Mouse (Mus musculus): Measurements from ENCODE around the gene Ptma. TPM values are rescaled to one million over a fixed set of nuclear protein-coding genes. Genes with fewer than 3 reads are reported as not detected.
"Not testable (repeated sequence)": the region's sequence is repeated elsewhere in the genome, so short reads cannot be mapped to it uniquely, and the experiment has no call there.

Ptma gene
- polyA plus RNA-seq, 1 experiment, result 1,950 TPM

DNA sequence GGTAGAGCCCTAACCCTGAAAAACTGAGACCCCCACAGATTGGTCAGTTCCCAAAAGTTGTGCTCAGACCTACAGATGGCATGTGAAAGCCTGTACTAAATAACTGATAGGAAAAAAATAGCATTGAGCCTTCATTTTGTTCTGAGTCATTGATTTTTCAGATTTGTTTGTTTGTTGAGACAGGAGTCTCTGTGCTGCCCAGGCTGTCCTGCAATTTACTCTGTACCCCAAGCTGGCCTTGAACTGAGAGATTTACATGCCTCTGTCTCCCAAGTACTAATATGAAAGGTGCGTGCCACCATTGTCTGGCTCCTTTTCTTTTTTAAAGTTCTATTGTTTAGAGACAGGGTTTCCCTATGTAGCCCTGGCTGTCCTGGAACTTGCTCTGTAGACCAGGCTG lies 41.2 kb upstream of the Ptma start:
- Histone ChIP-seq H3K27ac (ENCODE audit: insufficient read depth, low read depth, low read length) (no peak overlapping the region), H3K4me3 (ENCODE audit: insufficient read depth, low read depth, low read length) (no peak overlapping the region), H3K4me1 (ENCODE audit: control insufficient read depth, insufficient read depth, low read length) (0 out of 2 replicates have a peak, but pooled peaks cover 2% of the 10 kb centered on the region)
- WGBS, result 95% methylated on average over 1 of the region's 1 CpGs
- no peak for TF ChIP-seq CTCF (IDR thresholded peaks at IDR 0.05; ENCODE audit: insufficient read depth, low read depth, low read length)
- TF ChIP-seq POLR2A (IDR thresholded peaks at IDR 0.05; ENCODE audit: insufficient read depth, low read depth, low read length), result no peak

DNA sequence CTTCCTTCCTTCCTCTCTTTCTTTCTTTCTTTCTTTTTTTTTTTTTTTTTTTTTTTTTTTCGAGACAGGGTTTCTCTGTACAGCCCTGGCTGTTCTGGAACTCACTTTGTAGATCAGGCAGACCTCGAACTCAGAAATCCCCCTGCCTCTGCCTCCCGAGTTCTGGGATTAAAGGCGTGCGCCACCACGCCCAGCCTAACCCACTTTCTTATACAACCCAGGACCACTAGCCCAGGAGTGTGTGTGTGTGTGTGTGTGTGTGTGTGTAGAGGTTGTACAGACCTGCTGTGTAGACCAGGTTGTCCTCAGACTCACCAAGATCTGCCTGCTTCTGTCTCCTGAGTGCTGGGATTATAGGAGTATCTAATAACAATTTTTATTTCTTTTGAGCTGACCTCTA lies 40.7 kb upstream of the Ptma start:
- WGBS, result 98% methylated on average over 5 of the region's 6 CpGs

DNA sequence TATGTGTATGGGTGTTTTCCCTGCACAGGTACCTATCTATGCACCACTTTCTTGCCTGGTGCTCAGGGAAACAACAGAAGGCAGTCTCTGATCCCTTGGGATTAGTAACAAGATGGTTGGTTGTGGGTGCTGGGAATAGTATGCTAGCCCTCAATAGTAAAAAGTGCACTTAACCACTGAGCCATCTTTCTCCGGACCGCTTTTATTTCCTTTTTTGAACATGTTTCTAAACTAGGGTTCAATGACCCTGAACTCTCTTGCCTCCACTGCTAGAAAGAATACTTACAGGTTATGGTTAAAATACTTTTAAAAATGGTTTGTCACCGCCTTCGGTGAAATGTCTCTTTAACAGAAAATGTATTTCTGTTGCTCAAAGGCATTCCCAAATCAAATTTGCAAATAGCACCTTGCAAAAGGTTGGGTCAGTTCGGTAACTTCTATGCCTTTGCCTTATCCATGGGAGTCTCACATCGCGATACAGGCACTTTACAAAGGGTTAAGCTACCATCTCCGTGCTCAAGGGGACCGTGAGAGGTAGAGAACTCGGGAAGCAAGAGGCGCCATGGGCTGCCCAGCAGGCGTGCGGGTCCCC lies 39.7 kb upstream of the Ptma start:
- 7% methylated on average over 13 of the region's 13 CpGs for WGBS
- peaks cover 6% of the 10 kb centered on the region for H3K4me1 ChIP-seq (ENCODE audit: control insufficient read depth, insufficient read depth, low read length)
- H3K27ac ChIP-seq (ENCODE audit: insufficient read depth, low read depth, low read length), result peak overlapping the region; percentile 100
- H3K4me3 ChIP-seq (ENCODE audit: insufficient read depth, low read depth, low read length), result peak overlapping the region; percentile 89
- no peak for TF ChIP-seq CTCF (IDR thresholded peaks at IDR 0.05; ENCODE audit: insufficient read depth, low read depth, low read length)
- no peak for TF ChIP-seq POLR2A (IDR thresholded peaks at IDR 0.05; ENCODE audit: insufficient read depth, low read depth, low read length)

More for the DNA sequence above, 40.7 kb upstream of the Ptma start:
- H3K4me1 ChIP-seq (ENCODE audit: control insufficient read depth, insufficient read depth, low read length); H3K4me3 ChIP-seq (ENCODE audit: insufficient read depth, low read depth, low read length); H3K27ac ChIP-seq (ENCODE audit: insufficient read depth, low read depth, low read length): not testable (repeated sequence)

DNA sequence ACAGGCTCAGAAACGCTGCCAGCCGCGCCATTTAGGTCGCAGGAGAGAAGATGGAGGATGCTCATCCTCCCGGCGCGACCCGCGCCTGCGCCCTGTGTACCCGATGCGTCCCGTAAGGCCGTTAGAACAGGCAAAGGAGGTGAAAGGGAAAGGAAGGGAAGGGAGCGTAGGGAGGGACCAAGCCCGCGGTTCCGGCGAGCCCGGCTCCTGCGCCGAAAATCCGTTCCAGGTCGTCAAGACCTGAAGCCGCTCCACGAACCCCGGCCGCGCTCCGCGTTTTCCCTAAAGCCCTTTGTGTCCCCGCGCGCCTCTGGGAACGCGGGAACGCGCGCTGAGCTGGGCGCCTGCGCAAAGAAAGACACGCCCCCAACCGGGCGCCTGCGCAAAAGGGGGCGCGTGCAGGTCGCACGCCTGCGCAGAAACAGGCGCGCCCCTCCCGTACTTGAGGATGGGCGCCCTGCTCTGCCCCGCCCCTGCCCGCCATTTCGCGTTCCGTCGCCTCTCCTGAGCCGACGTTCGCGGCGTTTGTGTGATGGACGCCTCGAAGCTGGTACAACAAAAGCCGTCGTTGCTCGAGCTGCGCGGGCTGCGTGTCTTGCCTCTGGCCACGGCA lies 39.1 kb upstream of the Ptma start:
- no peak for TF ChIP-seq CTCF (IDR thresholded peaks at IDR 0.05; ENCODE audit: insufficient read depth, low read depth, low read length)
- peak; percentile 94 for TF ChIP-seq POLR2A (IDR thresholded peaks at IDR 0.05; ENCODE audit: insufficient read depth, low read depth, low read length)

DNA sequence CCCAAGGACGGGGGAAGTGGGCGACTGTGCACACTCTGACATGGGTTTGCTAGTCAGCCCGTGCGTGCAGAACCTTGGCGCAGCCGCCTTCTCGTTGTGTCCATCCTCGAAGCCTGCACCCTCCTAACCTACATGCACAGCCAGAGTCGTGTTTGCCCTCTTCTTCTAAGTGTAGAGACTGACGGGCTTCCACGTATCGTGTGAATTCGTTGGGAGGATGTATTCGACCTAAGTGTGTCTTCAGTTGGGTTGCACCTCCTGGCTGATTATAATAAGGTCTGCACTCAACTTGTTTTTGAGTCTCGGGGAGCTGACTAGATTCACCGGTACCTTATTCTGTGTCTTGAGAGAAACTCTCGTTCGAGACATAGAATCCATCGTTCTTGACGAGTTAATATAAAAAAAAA lies 38.6 kb upstream of the Ptma start:
- peak overlapping the region; percentile 98 for H3K27ac ChIP-seq (ENCODE audit: insufficient read depth, low read depth, low read length)
- 6% methylated on average over 20 of the region's 20 CpGs for WGBS
- peaks cover 11% of the 10 kb centered on the region for H3K4me1 ChIP-seq (ENCODE audit: control insufficient read depth, insufficient read depth, low read length)
- peak overlapping the region; percentile 72 for H3K4me3 ChIP-seq (ENCODE audit: insufficient read depth, low read depth, low read length)
- TF ChIP-seq CTCF (IDR thresholded peaks at IDR 0.05; ENCODE audit: insufficient read depth, low read depth, low read length), result no peak
- no peak for TF ChIP-seq POLR2A (IDR thresholded peaks at IDR 0.05; ENCODE audit: insufficient read depth, low read depth, low read length)

More for the DNA sequence above, 39.1 kb upstream of the Ptma start:
- H3K4me1 ChIP-seq (ENCODE audit: control insufficient read depth, insufficient read depth, low read length), result peaks cover 11% of the 10 kb centered on the region
- peak overlapping the region; percentile 100 for H3K27ac ChIP-seq (ENCODE audit: insufficient read depth, low read depth, low read length)
- peak overlapping the region; percentile 89 for H3K4me3 ChIP-seq (ENCODE audit: insufficient read depth, low read depth, low read length)
- WGBS, result under 1% methylated on average over 74 of the region's 74 CpGs

DNA sequence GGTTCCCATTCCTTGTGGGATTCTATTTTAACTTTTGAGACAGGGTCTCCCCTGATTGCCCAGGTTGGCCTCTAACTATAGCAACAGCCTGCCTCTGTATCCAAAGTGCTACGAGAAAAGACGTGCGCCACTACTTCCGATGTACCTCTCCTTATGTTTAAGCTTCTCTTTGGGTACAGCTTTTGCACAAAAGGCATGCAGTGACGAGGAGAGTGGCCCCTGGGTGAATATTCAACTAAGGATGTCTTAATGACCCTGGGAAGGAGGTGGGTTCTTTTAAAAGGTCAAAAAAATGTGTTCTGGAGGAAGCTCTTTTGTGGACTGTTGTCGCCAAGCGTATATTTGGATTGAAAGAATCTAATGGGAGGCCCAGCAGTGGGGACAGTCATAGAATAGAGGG lies 38.2 kb upstream of the Ptma start:
- no peak overlapping the region; the same call in 1 of the 2 replicates for H3K4me3 ChIP-seq (ENCODE audit: insufficient read depth, low read depth, low read length)
- peaks cover 11% of the 10 kb centered on the region for H3K4me1 ChIP-seq (ENCODE audit: control insufficient read depth, insufficient read depth, low read length)
- TF ChIP-seq CTCF (IDR thresholded peaks at IDR 0.05; ENCODE audit: insufficient read depth, low read depth, low read length) (no peak), POLR2A (IDR thresholded peaks at IDR 0.05; ENCODE audit: insufficient read depth, low read depth, low read length) (no peak)
- peak overlapping the region; percentile 98; the same call in 1 of the 2 replicates for H3K27ac ChIP-seq (ENCODE audit: insufficient read depth, low read depth, low read length)
- 50% methylated on average over 7 of the region's 7 CpGs for WGBS

DNA sequence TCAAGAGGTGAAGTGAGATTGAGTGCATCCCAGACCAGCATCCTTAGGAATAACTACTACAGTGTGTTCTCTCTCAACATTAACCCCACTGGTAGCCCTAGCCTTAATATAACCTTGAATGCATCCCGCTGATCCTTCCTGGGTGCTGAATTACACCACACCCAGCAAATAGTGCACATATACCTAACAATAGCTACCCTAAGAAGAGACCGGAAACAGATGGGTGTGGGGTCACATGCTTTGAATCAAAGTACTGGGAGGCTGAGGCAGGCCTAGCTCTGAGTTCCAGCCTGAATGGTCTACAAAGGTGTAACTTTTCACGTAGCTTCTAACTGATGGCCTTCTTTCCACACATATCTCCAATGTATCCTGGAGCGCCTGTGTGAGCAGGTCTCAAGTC lies 37.8 kb upstream of the Ptma start:
- 94% methylated on average over 4 of the region's 4 CpGs for WGBS
- Histone ChIP-seq H3K27ac (ENCODE audit: insufficient read depth, low read depth, low read length) (no peak overlapping the region), H3K4me3 (ENCODE audit: insufficient read depth, low read depth, low read length) (no peak overlapping the region), H3K4me1 (ENCODE audit: control insufficient read depth, insufficient read depth, low read length) (peaks cover 11% of the 10 kb centered on the region)
- no peak for TF ChIP-seq CTCF (IDR thresholded peaks at IDR 0.05; ENCODE audit: insufficient read depth, low read depth, low read length)
- TF ChIP-seq POLR2A (IDR thresholded peaks at IDR 0.05; ENCODE audit: insufficient read depth, low read depth, low read length), result no peak

DNA sequence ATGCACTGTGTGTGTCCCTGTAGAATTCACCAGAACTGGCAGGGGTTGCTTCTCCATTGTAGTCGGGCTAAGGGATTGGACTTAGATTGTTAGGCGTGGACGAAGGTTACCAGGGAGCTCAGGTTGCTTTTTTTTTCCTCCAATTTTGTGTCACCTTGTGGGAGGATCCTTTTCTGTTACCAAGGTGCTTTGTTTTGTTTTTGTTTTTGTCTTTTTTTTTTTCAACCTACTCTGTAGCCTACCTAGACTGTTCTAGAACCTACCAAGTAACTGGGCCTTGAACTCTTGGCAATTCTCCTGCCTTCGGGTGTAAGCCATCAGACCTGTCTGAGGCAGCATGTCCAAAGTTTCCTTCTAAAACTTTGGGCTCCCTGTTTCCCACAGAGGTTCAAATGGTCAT lies 36.6 kb upstream of the Ptma start:
- H3K4me1 ChIP-seq (ENCODE audit: control insufficient read depth, insufficient read depth, low read length), result peaks cover 11% of the 10 kb centered on the region
- WGBS, result 95% methylated on average over 4 of the region's 4 CpGs
- no peak overlapping the region for H3K27ac ChIP-seq (ENCODE audit: insufficient read depth, low read depth, low read length)
- TF ChIP-seq CTCF (IDR thresholded peaks at IDR 0.05; ENCODE audit: insufficient read depth, low read depth, low read length) (no peak), POLR2A (IDR thresholded peaks at IDR 0.05; ENCODE audit: insufficient read depth, low read depth, low read length) (no peak)
- H3K4me3 ChIP-seq (ENCODE audit: insufficient read depth, low read depth, low read length), result no peak overlapping the region

DNA sequence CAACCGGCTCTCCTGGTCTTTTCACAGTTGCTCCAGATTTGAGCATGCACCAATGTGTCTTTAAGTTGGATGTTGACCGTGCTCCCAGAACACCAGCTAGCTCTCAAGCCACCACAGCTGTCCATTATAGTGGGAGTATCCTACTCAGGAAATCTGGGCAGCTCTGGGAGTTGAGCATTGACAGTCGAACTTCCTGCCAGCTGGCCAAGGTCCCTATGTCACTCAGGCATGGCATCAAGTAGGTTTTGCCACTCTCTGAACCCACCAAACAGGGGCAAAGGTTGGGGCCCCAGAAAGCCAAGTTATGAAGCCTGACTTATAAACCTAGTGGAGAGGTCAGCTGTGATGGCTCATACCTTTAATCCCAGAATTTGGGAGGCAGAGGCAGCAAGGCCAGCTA lies 35.8 kb upstream of the Ptma start:
- 82% methylated on average over 3 of the region's 3 CpGs for WGBS
- Histone ChIP-seq H3K4me1 (ENCODE audit: control insufficient read depth, insufficient read depth, low read length) (peaks cover 11% of the 10 kb centered on the region), H3K27ac (ENCODE audit: insufficient read depth, low read depth, low read length) (no peak overlapping the region)

More for the DNA sequence above, 35.8 kb upstream of the Ptma start:
- TF ChIP-seq POLR2A (IDR thresholded peaks at IDR 0.05; ENCODE audit: insufficient read depth, low read depth, low read length) (no peak), CTCF (IDR thresholded peaks at IDR 0.05; ENCODE audit: insufficient read depth, low read depth, low read length) (no peak)
- H3K4me3 ChIP-seq (ENCODE audit: insufficient read depth, low read depth, low read length), result no peak overlapping the region

All from olfactory bulb, adult 2 months (tissue).